Mouse (Mus musculus): Measurements from ENCODE around the gene Psat1. TPM values are rescaled to one million over a fixed set of nuclear protein-coding genes. Genes with fewer than 3 reads are reported as not detected.

Gene Psat1
- 39.8 and 43.9 TPM in 2 replicates for polyA plus RNA-seq (2015; fragmentation: Nextera tagmentation; extraction: Ambion mirVana)

GRCm38 (mm10) chr19:15947237-15947636 is at the start of gene Psat1:
TSS of gene Psat1 (minus strand) at chr19:15947337.

GRCm38 (mm10) chr19:15984449-15985171 is 37.5 kb upstream of the Psat1 start, which contains the start of gene Cep78:
TSS of gene Cep78 (minus strand) at chr19:15984989.

Other genes starting within 250 kb of the Psat1 start
- 10.2 and 10.3 TPM in 2 replicates for gene Cep78, start 37.7 kb upstream of the Psat1 start, polyA plus RNA-seq (2015; fragmentation: Nextera tagmentation; extraction: Ambion mirVana)
- 42.3 and 47.9 TPM in 2 replicates for gene Gnaq, start 185.5 kb upstream of the Psat1 start, polyA plus RNA-seq (2015; fragmentation: Nextera tagmentation; extraction: Ambion mirVana)